Mouse (Mus musculus): Measurements from ENCODE around the gene Nkx3-2. TPM values are rescaled to one million over a fixed set of nuclear protein-coding genes. Genes with fewer than 3 reads are reported as not detected.

Gene Nkx3-2
- polyA plus RNA-seq, 1 experiment from 2014 or later: not detected

GRCm38 (mm10) chr5:41761509-41762140 lies 2.7 kb downstream of the Nkx3-2 start:
- WGBS: under 1% methylated on average over 56 of the region's 56 CpGs
- peak overlapping the region; percentile 30; the same call in 1 of the 2 replicates for H3K4me2 ChIP-seq (ENCODE audit: low read length)
- peaks cover 95% of the 10 kb centered on the region for H3K27me3 ChIP-seq (ENCODE audit: control insufficient read depth, insufficient read depth, low read length)
- no peak for ATAC-seq (ENCODE audit: insufficient number of reproducible peaks, insufficient read depth, low FRiP score, low read depth)
- peak overlapping the region in 1 of 2 experiments; percentile 21; a peak in 2 of 4 replicates for H3K4me3 ChIP-seq (ENCODE audit: control insufficient read depth in 1 of 2, insufficient read depth in 1 of 2, low read depth in 1 of 2, low read length in 2 of 2)
- peaks cover 4 to 14% of the 10 kb centered on the region in 2 experiments; a peak in 1 of 4 replicates for H3K4me1 ChIP-seq (ENCODE audit: control insufficient read depth in 2 of 2, insufficient read depth in 2 of 2, low read length in 2 of 2)
- no peak overlapping the region for H3K9ac ChIP-seq (ENCODE audit: low read length)
- H3K27ac ChIP-seq (replicated peaks in 1 of 2; ENCODE audit: control insufficient read depth in 1 of 2, insufficient read depth in 1 of 2, low read depth in 2 of 2, low read length in 2 of 2): no peak overlapping the region
- H3K36me3 ChIP-seq (ENCODE audit: control insufficient read depth, insufficient read depth, low read length): no peaks in the 10 kb centered on the region
- no peaks in the 10 kb centered on the region for H3K9me3 ChIP-seq (ENCODE audit: control insufficient read depth, low read length)

- no peak overlapping the region for H3K9ac ChIP-seq (ENCODE audit: low read length)
- WGBS: 4% methylated on average over 22 of the region's 22 CpGs
- ATAC-seq (ENCODE audit: insufficient number of reproducible peaks, insufficient read depth, low FRiP score, low read depth): no peak
- H3K4me3 ChIP-seq (ENCODE audit: control insufficient read depth in 1 of 2, insufficient read depth in 1 of 2, low read depth in 1 of 2, low read length in 2 of 2): peak overlapping the region in 1 of 2 experiments; percentile 21; a peak in 1 of 4 replicates
- no peaks in the 10 kb centered on the region for H3K9me3 ChIP-seq (ENCODE audit: control insufficient read depth, low read length)
- no peaks in the 10 kb centered on the region for H3K36me3 ChIP-seq (ENCODE audit: control insufficient read depth, insufficient read depth, low read length)
- H3K27ac ChIP-seq (replicated peaks in 1 of 2; ENCODE audit: control insufficient read depth in 1 of 2, insufficient read depth in 1 of 2, low read depth in 2 of 2, low read length in 2 of 2): no peak overlapping the region
- no peak overlapping the region for H3K4me2 ChIP-seq (ENCODE audit: low read length)
- peaks cover 95% of the 10 kb centered on the region for H3K27me3 ChIP-seq (ENCODE audit: control insufficient read depth, insufficient read depth, low read length)
- peaks cover 4 to 14% of the 10 kb centered on the region in 2 experiments; a peak in 1 of 4 replicates for H3K4me1 ChIP-seq (ENCODE audit: control insufficient read depth in 2 of 2, insufficient read depth in 2 of 2, low read length in 2 of 2)
Observed at GRCm38 (mm10) chr5:41760831-41761508, 3.3 kb downstream of the Nkx3-2 start.

GRCm38 (mm10) chr5:41760071-41760470 lies 4.2 kb downstream of the Nkx3-2 start:
- no peak overlapping the region for H3K4me2 ChIP-seq (ENCODE audit: low read length)
- H3K4me1 ChIP-seq (ENCODE audit: control insufficient read depth in 2 of 2, insufficient read depth in 2 of 2, low read length in 2 of 2): peaks cover 4 to 14% of the 10 kb centered on the region in 2 experiments; a peak in 1 of 4 replicates
- WGBS: 4% methylated on average over 8 of the region's 8 CpGs
- peaks cover 97% of the 10 kb centered on the region for H3K27me3 ChIP-seq (ENCODE audit: control insufficient read depth, insufficient read depth, low read length)
- H3K27ac ChIP-seq (replicated peaks in 1 of 2; ENCODE audit: control insufficient read depth in 1 of 2, insufficient read depth in 1 of 2, low read depth in 2 of 2, low read length in 2 of 2): no peak overlapping the region
- no peak overlapping the region for H3K9ac ChIP-seq (ENCODE audit: low read length)
- H3K9me3 ChIP-seq (ENCODE audit: control insufficient read depth, low read length): no peaks in the 10 kb centered on the region
- H3K36me3 ChIP-seq (ENCODE audit: control insufficient read depth, insufficient read depth, low read length): no peaks in the 10 kb centered on the region
- no peak overlapping the region for H3K4me3 ChIP-seq (ENCODE audit: control insufficient read depth in 1 of 2, insufficient read depth in 1 of 2, low read depth in 1 of 2, low read length in 2 of 2)
- no peak for ATAC-seq (ENCODE audit: insufficient number of reproducible peaks, insufficient read depth, low FRiP score, low read depth)

GRCm38 (mm10) chr5:41758671-41759639 lies 5.3 kb downstream of the Nkx3-2 start:
- WGBS: 8% methylated on average over 19 of the region's 19 CpGs
- Histone ChIP-seq H3K9me3 (ENCODE audit: control insufficient read depth, low read length) (no peaks in the 10 kb centered on the region), H3K4me1 (ENCODE audit: control insufficient read depth in 2 of 2, insufficient read depth in 2 of 2, low read length in 2 of 2) (peaks cover 2 to 9% of the 10 kb centered on the region in 2 experiments; a peak in 1 of 4 replicates), H3K4me3 (ENCODE audit: control insufficient read depth in 1 of 2, insufficient read depth in 1 of 2, low read depth in 1 of 2, low read length in 2 of 2) (no peak overlapping the region), H3K36me3 (ENCODE audit: control insufficient read depth, insufficient read depth, low read length) (no peaks in the 10 kb centered on the region), H3K4me2 (ENCODE audit: low read length) (no peak overlapping the region), H3K9ac (ENCODE audit: low read length) (no peak overlapping the region), H3K27me3 (ENCODE audit: control insufficient read depth, insufficient read depth, low read length) (peaks cover 97% of the 10 kb centered on the region), H3K27ac (replicated peaks in 1 of 2; ENCODE audit: control insufficient read depth in 1 of 2, insufficient read depth in 1 of 2, low read depth in 2 of 2, low read length in 2 of 2) (no peak overlapping the region)
- ATAC-seq (ENCODE audit: insufficient number of reproducible peaks, insufficient read depth, low FRiP score, low read depth): no peak

GRCm38 (mm10) chr5:41757338-41757737 lies 7.0 kb downstream of the Nkx3-2 start:
- Histone ChIP-seq H3K4me2 (ENCODE audit: low read length) (no peak overlapping the region), H3K36me3 (ENCODE audit: control insufficient read depth, insufficient read depth, low read length) (no peaks in the 10 kb centered on the region), H3K27me3 (ENCODE audit: control insufficient read depth, insufficient read depth, low read length) (peaks cover 96% of the 10 kb centered on the region), H3K9me3 (ENCODE audit: control insufficient read depth, low read length) (no peaks in the 10 kb centered on the region), H3K4me3 (ENCODE audit: control insufficient read depth in 1 of 2, insufficient read depth in 1 of 2, low read depth in 1 of 2, low read length in 2 of 2) (no peak overlapping the region), H3K9ac (ENCODE audit: low read length) (no peak overlapping the region), H3K27ac (replicated peaks in 1 of 2; ENCODE audit: control insufficient read depth in 1 of 2, insufficient read depth in 1 of 2, low read depth in 2 of 2, low read length in 2 of 2) (no peak overlapping the region), H3K4me1 (ENCODE audit: control insufficient read depth in 2 of 2, insufficient read depth in 2 of 2, low read length in 2 of 2) (peaks cover 0 to 2% of the 10 kb centered on the region in 2 experiments; a peak in 1 of 4 replicates)
- WGBS: 12% methylated on average over 5 of the region's 5 CpGs
- no peak for ATAC-seq (ENCODE audit: insufficient number of reproducible peaks, insufficient read depth, low FRiP score, low read depth)

- no peak overlapping the region for H3K4me3 ChIP-seq (ENCODE audit: control insufficient read depth in 1 of 2, insufficient read depth in 1 of 2, low read depth in 1 of 2, low read length in 2 of 2)
- WGBS: 6% methylated on average over 4 of the region's 4 CpGs
- H3K27me3 ChIP-seq (ENCODE audit: control insufficient read depth, insufficient read depth, low read length): peaks cover 96% of the 10 kb centered on the region
- H3K4me2 ChIP-seq (ENCODE audit: low read length): no peak overlapping the region
- no peak overlapping the region for H3K9ac ChIP-seq (ENCODE audit: low read length)
- H3K4me1 ChIP-seq (ENCODE audit: control insufficient read depth in 2 of 2, insufficient read depth in 2 of 2, low read length in 2 of 2): no peaks in the 10 kb centered on the region
- no peaks in the 10 kb centered on the region for H3K9me3 ChIP-seq (ENCODE audit: control insufficient read depth, low read length)
- ATAC-seq (ENCODE audit: insufficient number of reproducible peaks, insufficient read depth, low FRiP score, low read depth): no peak
- no peak overlapping the region for H3K27ac ChIP-seq (replicated peaks in 1 of 2; ENCODE audit: control insufficient read depth in 1 of 2, insufficient read depth in 1 of 2, low read depth in 2 of 2, low read length in 2 of 2)
- no peaks in the 10 kb centered on the region for H3K36me3 ChIP-seq (ENCODE audit: control insufficient read depth, insufficient read depth, low read length)
Observed at GRCm38 (mm10) chr5:41756396-41756795, 7.9 kb downstream of the Nkx3-2 start.

GRCm38 (mm10) chr5:41755373-41755960 lies 8.8 kb downstream of the Nkx3-2 start:
- Histone ChIP-seq H3K4me1 (ENCODE audit: control insufficient read depth in 2 of 2, insufficient read depth in 2 of 2, low read length in 2 of 2) (no peaks in the 10 kb centered on the region), H3K4me2 (ENCODE audit: low read length) (peak overlapping the region; percentile 50), H3K27me3 (ENCODE audit: control insufficient read depth, insufficient read depth, low read length) (peaks cover 98% of the 10 kb centered on the region), H3K27ac (replicated peaks in 1 of 2; ENCODE audit: control insufficient read depth in 1 of 2, insufficient read depth in 1 of 2, low read depth in 2 of 2, low read length in 2 of 2) (no peak overlapping the region), H3K9me3 (ENCODE audit: control insufficient read depth, low read length) (no peaks in the 10 kb centered on the region), H3K36me3 (ENCODE audit: control insufficient read depth, insufficient read depth, low read length) (no peaks in the 10 kb centered on the region), H3K4me3 (ENCODE audit: control insufficient read depth in 1 of 2, insufficient read depth in 1 of 2, low read depth in 1 of 2, low read length in 2 of 2) (0 out of 4 replicates have a peak overlapping the region, but pooled peaks of 1 of the 2 experiments have one; percentile 22), H3K9ac (ENCODE audit: low read length) (no peak overlapping the region)
- ATAC-seq (ENCODE audit: insufficient number of reproducible peaks, insufficient read depth, low FRiP score, low read depth): no peak
- WGBS: under 1% methylated on average over 23 of the region's 23 CpGs
